Mouse (Mus musculus): ENCODE results near the gene Eps15l1.

Eps15l1 gene

GRCm38 (mm10) chr8:72413839-72414238 lies 7.4 kb downstream of the Eps15l1 start:
- no peak for DNase-seq (ENCODE audit: low spot score)

DNA sequence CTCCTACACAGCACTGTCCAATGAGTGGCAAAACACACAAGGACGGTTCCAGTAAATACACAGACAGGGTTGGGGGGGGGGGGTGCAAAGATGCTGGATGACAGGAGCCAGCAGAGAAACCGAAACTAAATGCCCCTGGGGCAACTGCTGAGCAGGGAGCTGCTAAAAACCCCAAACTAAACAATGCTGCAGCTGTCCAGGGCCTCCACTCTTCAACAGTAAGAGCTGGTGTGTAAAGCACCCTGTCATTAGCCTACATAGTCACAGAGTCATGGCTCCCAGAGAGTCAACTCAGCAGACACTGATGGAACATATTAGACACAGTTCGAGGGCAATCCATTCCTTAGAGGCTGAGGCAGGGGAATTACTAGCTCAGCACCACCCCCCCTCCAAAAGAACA lies 11.8 kb downstream of the Eps15l1 start:
- DNase-seq (ENCODE audit: low spot score) = no peak

- no peak for DNase-seq (ENCODE audit: low spot score)
Observed at GRCm38 (mm10) chr8:72407878-72408277, 13.4 kb downstream of the Eps15l1 start.

GRCm38 (mm10) chr8:72402981-72403380 lies 18.3 kb downstream of the Eps15l1 start:
- no peak for DNase-seq (ENCODE audit: low spot score)

DNA sequence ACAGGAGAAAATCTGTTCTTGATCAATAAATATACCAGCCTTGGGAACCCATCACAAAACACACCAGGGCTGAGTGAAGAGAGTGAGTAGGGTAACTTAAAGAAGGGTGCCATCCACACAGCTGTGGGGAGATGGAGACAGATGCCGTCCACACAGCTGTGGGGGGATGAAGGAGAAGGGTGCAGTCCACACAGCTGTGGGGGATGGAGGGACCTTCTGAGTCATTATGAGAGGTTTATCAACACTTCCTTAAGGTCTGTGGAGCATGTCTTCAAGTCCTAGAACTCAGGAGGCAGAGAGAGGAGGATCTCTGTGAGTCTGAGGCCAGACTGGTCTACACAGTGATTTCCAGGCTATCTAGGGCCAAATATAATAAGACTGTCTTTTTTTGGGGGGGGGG lies 19.9 kb downstream of the Eps15l1 start:
- DNase-seq (ENCODE audit: low spot score) = no peak

DNA sequence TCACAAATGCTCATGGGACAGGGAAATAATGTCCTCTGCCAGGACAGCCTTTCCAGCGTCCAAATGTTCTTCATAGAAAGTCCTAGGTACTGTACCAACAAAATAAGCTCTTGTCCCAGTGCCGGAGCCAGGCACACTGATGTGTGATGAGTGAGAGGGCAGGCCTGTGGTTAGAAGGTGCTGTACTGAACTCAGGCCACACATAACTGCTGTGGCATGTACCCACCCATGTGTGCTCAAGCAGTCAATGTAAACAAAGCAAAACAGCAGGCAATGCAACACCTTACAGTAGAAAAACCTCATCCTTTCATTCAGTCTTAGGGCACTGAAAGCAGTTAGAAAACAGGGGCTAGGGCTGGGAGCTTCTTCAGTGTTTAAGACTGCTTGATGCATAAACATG lies 35.5 kb downstream of the Eps15l1 start:
- no peak for DNase-seq (ENCODE audit: low spot score)

GRCm38 (mm10) chr8:72382395-72382794 lies 38.9 kb downstream of the Eps15l1 start:
- no peak for DNase-seq (ENCODE audit: low spot score)

DNA sequence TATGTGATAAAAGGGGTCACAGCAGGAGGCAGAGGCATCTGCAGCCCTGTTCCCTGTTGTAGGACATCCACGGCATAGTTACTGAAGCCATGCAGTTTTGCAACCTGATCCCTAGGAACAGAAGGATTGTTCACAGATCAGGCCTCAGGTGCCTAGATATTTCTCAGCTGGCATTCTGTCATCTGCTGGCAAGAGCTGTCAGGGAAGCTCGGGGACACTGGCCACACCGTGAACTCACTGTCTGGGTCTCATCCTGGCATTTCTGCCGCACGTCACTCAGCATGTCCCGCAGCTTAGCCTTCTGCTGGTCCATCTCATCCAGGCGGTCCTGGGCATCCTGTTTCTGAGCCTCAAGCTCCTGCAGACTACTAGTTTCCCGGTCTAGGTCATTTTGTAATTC lies 40.6 kb downstream of the Eps15l1 start:
- no peak for DNase-seq (ENCODE audit: low spot score)

DNA sequence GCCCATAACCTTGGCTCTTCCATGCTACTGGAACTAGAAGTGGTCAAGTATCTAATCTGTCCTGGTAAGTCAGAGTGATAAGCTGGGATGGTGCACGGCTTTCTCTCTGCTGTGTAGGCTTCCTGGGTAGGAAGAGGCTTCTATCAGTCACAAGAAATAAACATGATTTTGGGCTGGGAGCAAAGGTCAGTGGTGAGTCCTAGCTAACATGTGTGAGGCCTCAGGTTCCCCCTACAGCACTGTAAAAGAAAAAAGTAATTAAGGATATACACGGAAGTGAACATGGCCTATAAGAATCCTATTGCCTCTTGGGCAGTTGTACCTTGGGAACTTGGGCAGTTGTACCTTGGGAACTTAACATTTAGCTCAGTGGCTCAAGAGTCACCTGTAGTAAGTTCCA lies 44.4 kb downstream of the Eps15l1 start:
- no peak for DNase-seq (ENCODE audit: low spot score)

DNA sequence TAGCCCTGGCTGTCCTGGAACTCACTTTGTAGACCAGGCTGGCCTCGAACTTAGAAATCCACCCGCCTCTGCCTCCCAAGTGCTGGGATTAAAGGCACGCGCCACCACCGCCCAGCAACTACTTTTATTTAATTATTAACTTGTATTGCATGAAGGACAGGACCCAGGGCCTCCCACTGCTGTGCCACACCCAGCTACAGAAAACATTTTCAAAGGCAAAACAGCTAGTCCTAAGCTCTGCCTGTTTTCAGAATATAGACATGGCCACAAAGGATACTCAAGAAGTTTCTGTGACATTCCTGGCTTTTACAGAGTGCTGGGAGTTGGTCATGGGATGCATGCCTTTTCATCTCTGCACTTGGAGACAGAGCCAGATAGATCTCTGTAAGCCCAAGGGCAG lies 45.0 kb downstream of the Eps15l1 start:
- no peak for DNase-seq (ENCODE audit: low spot score)

DNA sequence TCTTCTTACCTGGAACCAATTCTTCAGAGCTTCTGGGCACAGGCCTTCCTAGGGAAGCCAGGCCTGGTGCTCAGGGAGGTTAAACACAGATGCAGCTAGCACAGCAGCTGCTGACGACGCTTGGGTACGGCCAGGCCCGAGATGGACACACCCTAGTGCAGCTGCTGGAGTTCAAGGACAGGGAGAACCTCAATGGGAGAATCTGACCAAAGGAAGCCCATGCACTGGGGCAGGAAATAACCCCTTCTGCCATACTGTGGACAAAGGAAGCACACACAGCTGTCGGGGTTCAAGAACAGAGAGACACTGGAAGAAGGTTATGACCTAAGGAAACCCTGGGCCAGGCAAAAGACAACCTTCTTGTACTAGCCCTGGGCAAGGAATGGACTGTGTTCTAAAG lies 46.1 kb downstream of the Eps15l1 start:
- DNase-seq (ENCODE audit: low spot score) = no peak

- DNase-seq (ENCODE audit: low spot score) = no peak
Observed at GRCm38 (mm10) chr8:72372311-72372710, 48.9 kb downstream of the Eps15l1 start.

DNA sequence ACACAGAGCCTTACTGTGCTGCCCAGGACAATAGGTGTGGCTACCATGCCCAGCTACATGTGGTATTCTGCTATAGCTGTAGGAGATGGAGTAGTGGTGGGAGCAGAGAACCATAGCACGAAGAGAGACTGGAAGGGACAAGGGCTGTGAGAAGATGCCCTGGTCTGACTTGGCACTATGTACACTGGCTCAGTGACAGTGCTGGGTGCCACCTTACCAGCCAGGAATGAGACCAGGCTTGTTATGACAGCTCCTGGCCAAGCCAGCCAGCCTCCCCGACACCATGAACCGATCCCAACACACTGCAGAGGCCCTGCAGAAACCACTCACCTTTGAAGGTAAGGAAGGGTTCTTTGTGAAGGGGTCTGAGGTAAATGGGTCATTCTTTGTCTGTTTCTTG lies 49.9 kb downstream of the Eps15l1 start:
- DNase-seq (ENCODE audit: low spot score) = no peak

DNA sequence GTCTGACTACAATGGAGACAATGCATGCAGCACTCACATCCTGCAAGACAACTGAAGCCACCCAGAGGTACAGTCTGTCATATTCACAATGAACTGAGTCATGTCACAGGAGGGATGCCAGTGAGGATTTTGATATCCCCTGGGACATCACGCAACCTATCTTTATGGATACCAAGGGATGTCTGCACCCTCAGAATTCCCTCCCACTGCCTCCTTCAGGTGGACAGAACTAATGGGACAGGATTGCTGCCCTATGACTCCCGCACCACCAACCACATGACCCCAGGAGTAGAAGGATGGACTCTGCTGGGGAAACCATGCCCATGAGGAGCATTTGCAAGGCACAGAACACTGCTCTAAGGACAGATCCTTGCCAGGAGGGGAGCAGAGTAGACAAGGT lies 54.8 kb downstream of the Eps15l1 start:
- no peak for DNase-seq (ENCODE audit: low spot score)

DNA sequence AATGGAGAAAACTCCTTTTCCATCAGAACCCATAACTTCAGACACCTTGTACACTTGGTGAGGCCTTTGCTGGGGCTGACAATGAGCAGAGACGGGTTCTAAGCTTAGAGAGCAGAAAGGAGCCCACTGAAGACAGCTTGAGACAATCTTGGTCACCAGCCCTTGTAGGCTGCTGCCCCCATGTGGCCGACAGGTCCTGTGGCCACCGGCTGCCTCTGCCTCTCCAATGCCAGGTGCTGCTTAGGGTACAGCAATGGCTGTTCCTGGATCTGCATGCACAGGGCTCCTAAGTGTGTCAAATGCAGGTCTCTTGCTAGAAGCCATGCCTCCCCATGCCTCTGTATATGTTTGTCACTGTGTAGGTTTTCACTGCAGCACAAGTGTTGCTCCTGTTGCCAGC lies 55.4 kb downstream of the Eps15l1 start:
- DNase-seq (ENCODE audit: low spot score) = peak; percentile 31

DNA sequence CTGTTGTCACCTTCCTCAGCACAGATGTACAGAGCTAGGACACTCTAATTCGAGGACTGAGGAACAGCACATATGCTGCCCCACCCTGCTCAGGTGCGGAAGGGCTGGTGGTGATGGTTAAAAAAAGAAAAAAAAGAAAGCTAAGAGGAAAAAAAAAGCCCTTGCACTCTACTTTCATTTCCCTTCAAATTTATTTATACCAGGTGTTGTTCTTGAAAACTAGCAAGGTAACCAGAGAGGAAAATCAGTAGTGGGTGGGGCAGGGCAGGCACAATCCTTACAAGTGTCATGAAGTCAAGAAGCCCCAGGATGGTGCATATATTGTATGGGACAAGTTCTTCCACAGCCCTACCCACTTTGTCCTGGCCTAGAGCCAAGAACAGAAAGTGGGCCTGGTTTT lies 56.2 kb downstream of the Eps15l1 start:
- no peak for DNase-seq (ENCODE audit: low spot score)

DNA sequence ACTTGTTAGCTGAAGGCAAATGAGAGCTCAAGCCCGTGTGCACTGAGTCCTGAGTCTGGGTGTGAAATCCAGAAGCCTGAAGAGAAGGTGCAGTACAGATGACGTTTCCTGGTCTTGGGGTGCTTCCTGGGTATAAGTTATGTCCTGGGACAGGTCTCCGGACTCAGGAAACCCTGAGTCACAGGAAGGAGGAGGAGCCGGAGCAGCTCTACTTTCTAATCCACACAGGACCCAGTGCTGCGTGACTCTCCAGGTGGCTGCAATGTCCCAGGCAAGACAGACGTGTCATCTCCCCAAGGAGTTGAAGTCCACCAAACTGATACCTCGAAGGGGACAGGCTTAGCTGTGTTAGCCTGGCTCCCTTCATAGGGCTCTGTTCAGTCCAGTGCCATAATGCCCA lies 57.8 kb downstream of the Eps15l1 start:
- no peak for DNase-seq (ENCODE audit: low spot score)

GRCm38 (mm10) chr8:72362754-72363153 lies 58.5 kb downstream of the Eps15l1 start:
- DNase-seq (ENCODE audit: low spot score) = no peak

DNA sequence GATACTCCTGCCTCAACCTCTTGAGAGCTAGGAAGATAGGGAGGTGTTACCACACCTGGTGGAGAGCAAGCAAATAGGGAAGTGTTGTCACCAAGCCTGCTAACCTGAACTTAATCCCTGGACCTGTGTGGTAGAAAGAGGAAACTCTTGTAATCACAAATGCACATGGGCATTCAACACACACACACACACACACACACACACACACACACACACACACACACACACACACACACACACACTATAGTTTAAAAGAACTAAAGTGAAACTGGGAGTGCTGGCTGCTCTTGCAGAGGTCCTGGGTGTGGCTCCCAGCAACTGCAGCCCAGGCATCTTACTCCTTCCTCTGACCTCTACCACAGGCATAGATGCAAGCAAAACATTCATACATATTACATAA lies 61.1 kb downstream of the Eps15l1 start:
- DNase-seq (ENCODE audit: low spot score) = no peak

- no peak for DNase-seq (ENCODE audit: low spot score)
Observed at GRCm38 (mm10) chr8:72356593-72356992, 64.7 kb downstream of the Eps15l1 start.

DNA sequence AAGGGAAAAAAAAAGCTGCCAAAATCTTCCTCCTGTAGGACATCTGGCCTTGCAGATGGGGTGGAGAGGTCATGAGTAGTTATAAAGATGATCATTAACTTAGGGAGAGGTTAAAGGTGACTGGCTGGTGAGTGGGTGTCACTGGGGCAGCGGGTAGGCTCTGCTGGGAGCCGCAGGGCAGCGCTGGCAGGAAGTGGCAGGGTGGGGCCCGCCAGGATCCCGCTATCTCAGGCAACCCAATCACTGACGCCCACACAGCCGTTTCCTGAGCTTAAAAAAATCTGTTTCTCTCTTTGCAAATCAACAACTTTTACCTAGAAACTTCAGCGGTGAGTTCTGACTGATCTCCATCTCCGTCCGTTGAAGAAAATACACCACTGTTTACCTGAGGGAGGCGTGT lies 67.0 kb downstream of the Eps15l1 start:
- no peak for DNase-seq (ENCODE audit: low spot score)

DNA sequence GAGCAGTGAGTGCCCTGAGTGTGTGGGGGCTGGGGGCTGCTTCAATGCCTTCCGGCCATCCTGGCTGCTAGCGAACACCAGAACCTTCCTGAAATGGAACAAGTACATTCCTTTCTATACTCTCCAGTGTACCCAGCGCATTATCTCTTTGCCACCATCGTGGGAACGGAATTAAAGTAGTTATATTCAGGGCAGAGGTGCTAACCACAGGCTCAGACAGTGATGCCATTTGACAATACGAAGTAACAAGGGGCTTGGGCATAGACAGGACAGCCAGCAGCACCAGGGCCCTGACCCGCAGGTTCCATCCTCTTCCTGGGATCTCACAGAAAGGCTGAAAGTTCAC lies 67.6 kb downstream of the Eps15l1 start:
- DNase-seq (ENCODE audit: low spot score) = no peak

DNA sequence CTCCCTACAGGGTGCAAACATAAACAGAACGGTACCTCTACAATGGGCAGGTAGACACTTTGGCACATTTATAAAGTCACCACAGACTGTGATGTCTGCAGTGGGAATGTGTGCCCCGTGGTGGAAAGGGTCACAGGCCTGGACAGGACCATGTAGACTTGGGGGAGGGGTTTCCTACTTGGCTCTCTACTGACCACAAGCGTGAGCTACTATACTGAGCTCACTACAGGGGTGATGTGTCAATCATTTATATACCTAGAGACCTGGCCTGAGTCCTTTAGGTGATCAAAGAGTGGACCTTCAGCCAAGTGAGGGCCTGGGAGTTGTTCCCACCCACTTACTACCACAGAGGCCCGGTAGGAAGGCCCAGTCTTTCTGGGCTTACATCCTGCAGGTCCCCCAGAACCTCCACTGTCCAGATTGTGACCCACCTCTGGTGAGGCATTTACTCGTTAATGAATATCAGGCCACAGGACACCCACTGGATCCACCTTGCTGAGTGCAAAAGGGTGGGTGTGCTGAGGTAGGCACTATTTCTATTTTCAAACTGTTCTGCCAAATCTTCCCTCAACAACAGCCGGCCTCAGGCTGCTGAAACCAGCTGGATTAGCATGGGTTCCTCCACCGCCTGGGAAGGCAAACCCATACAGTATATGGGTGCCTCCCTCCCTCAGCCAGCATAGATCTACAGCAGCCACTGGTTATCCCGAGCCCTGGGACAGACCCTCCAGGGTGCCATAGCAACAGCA lies 68.1 kb downstream of the Eps15l1 start:
- DNase-seq (ENCODE audit: low spot score) = no peak

DNA sequence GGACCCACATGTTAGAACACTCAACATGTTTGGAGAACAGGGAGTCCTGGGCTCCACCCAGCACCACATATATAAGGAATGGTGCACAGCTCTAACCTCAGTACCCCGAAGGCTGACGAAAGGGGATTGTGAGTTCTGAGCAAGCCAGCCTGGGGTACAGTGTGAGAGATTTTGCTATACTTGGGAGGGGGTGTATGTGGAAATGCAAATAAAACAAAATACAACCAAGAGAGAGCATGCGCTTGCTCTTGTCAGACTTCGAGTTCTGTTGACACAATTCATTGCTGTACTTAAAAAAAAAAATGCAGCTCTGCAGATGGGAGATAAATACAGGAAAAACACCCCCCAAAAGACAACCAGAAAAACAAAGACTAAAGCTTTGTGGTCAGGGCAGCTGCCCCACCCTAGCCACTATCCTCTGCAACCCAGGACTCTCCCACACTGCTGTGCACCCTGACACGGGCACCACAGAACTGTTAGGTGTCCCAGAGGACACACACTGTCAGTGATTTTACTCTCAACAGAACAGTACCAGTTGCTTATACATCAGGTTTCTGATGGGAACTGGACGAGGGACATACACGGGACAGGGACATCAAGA lies 69.8 kb downstream of the Eps15l1 start:
- DNase-seq (ENCODE audit: low spot score) = no peak

Measured in testis, postnatal 14 days (tissue).